Mouse (Mus musculus) G1E (cell line): ENCODE data around the gene Oaz3.

Experiments used
- CTCF ChIP-seq: IDR thresholded peaks from 2 replicates; pipeline ENCODE4 v1.5.1; 2012; ENCODE audit warnings: low read depth, low read length, inconsistent platforms, mixed read lengths
- GATA1 ChIP-seq: IDR thresholded peaks from 2 replicates; pipeline ENCODE4 v1.6.1; 2012; ENCODE audit warnings: borderline replicate concordance, low read length, inconsistent platforms, mixed read lengths

DNA sequence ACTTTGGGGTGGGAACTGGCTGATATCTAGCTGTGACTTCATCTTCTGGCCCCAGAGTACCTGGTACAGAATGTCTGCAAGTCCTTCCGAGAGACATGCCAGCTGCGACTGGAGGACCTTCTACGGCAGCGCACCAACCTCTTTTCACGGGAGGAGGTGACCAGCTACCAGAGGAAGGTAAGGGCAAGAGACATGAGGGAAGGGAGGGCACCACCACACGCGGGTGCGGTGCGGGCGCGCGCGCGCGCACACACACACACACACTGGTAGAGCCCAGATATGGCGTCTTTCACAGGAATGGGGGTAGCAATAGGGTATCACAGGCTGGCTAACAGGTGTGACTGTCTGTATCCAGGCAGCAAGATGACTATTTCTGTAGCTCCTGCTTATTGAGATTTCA lies 54.3 kb downstream of the Oaz3 start:
- no peak for TF ChIP-seq CTCF
- no peak for TF ChIP-seq GATA1
